Mouse (Mus musculus): Measurements from ENCODE around the gene Bmx.

DNA sequence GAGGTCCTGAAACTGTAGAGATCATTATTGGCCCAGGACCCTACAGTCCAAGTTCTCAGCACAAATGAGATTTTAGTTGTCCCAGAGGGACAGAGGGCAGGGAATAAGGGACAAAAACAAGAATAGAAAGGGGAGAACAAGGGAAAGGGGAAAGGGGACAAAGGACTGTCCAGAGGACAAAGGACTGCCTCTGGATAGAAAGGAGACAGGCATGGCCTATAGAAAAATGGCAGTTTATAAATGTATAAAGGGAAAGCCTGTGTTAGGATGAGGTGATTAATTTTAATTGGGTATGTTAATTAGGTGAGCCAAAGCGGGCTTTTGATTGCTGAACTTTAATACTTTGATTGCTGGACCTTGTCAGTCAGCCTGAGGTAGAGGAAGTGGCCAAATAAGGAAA, 6.9 kb upstream of the Bmx start:
- no peak for TF ChIP-seq USF1 (IDR thresholded peaks at IDR 0.05; ENCODE audit: low read depth, low read length)
- no peak for TF ChIP-seq UBTF (IDR thresholded peaks at IDR 0.05; ENCODE audit: borderline replicate concordance, insufficient read depth, low read depth, low read length)
- TF ChIP-seq POLR2A (IDR thresholded peaks at IDR 0.05; ENCODE audit: control insufficient read depth in 1 of 2, insufficient read depth in 1 of 2, low read depth in 1 of 2, low read length in 2 of 2, poor library complexity in 1 of 2) = no peak
- no peak for TF ChIP-seq EP300 (IDR thresholded peaks at IDR 0.05; ENCODE audit: low read depth in 1 of 2, low read length in 2 of 2)
- TF ChIP-seq ELF1 (IDR thresholded peaks at IDR 0.05; ENCODE audit: low read depth, low read length) = no peak
- no peak for TF ChIP-seq CTCF (IDR thresholded peaks at IDR 0.05 in 2 of 3, conservative IDR thresholded peaks at IDR 0.05 in 1 of 3; ENCODE audit: control insufficient read depth in 1 of 3, insufficient read depth in 1 of 3, low read depth in 2 of 3, low read length in 3 of 3, poor library complexity in 1 of 3, severe bottlenecking in 1 of 3)
- no peak for TF ChIP-seq USF2 (IDR thresholded peaks at IDR 0.05; ENCODE audit: borderline replicate concordance in 1 of 2, insufficient read depth in 1 of 2, low read depth in 1 of 2, low read length in 2 of 2)
- no peak for TF ChIP-seq POLR2AphosphoS2 (IDR thresholded peaks at IDR 0.05; ENCODE audit: low read length)
- TF ChIP-seq MAFK (IDR thresholded peaks at IDR 0.05; ENCODE audit: borderline replicate concordance, low read depth, low read length) = no peak
- no peak for TF ChIP-seq MXI1 (IDR thresholded peaks at IDR 0.05; ENCODE audit: low read depth, low read length)
- TF ChIP-seq TAL1 (IDR thresholded peaks at IDR 0.05; ENCODE audit: low read length) = no peak
- TF ChIP-seq TBP (IDR thresholded peaks at IDR 0.05; ENCODE audit: low read depth, low read length) = no peak
